Mouse (Mus musculus) stomach, embryonic 16.5 days (tissue): Measurements from ENCODE around the gene Fiz1. TPM values are rescaled to one million over a fixed set of nuclear protein-coding genes. Genes with fewer than 3 reads are reported as not detected.

Source experiments
- ATAC-seq: fragments of 200-750 bp; cut with Nextera tagmentation; 2 replicates; pipeline ENCODE4 v1.8.0; 2017; ENCODE audit warnings: moderate number of reproducible peaks, moderate TSS enrichment; ENCODE audit not compliant: insufficient read depth, low FRiP score
- H3K27ac ChIP-seq: fragments of 300-500 bp; sonication (generic); 2 replicates; pipeline ENCODE4 v1.5.1; 2014; ENCODE audit warnings: low read length
- H3K27me3 ChIP-seq: fragments of 300-500 bp; sonication (generic); 2 replicates; pipeline ENCODE4 v1.6.1; 2014; ENCODE audit warnings: low read length, control low read depth, mixed read lengths; ENCODE audit not compliant: control insufficient read depth, insufficient read depth
- H3K36me3 ChIP-seq: fragments of 300-500 bp; sonication (generic); 2 replicates; pipeline ENCODE4 v1.6.1; 2014; ENCODE audit warnings: low read length; ENCODE audit not compliant: control insufficient read depth, insufficient read depth
- H3K4me1 ChIP-seq: fragments of 300-500 bp; sonication (generic); 2 replicates; pipeline ENCODE4 v1.6.1; 2014; ENCODE audit warnings: low read length, control low read depth, mixed read lengths; ENCODE audit not compliant: control insufficient read depth, insufficient read depth
- H3K4me2 ChIP-seq: fragments of 300-500 bp; sonication (generic); 2 replicates; pipeline ENCODE4 v1.6.1; 2014; ENCODE audit warnings: low read depth, low read length, mixed read lengths
- H3K4me3 ChIP-seq: fragments of 300-500 bp; sonication (generic); replicated peaks from 2 replicates; pipeline ENCODE4 v1.5.1; 2014; ENCODE audit warnings: mild to moderate bottlenecking, low read length
- H3K9ac ChIP-seq: fragments of 300-500 bp; sonication (generic); 2 replicates; pipeline ENCODE4 v1.6.1; 2014; ENCODE audit warnings: low read length
- H3K9me3 ChIP-seq: fragments of 300-500 bp; sonication (generic); replicated peaks from 2 replicates; pipeline ENCODE4 v1.6.1; 2016; ENCODE audit warnings: low read length, control low read depth; ENCODE audit not compliant: control insufficient read depth
- WGBS: fragments of 180-500 bp; shearing (Covaris S2); extraction: QIAGEN DNeasy Blood & Tissue Kit; methylation state at CpG from one replicate; pipeline ENCODE4 v1.1.7; 2014; 5-methylcytosine and 5-hydroxymethylcytosine counted together
- polyA plus RNA-seq: library from polyadenylated mRNA; unstranded; fragments of >200 nt; fragmentation: Nextera tagmentation; extraction: Ambion mirVana; gene quantifications from 2 replicates; pipeline ENCODE4 v1.2.1, GENCODE M21; 2015

The Fiz1 gene
- polyA plus RNA-seq, 1 experiment from 2014 or later: 22.6 TPM

DNA sequence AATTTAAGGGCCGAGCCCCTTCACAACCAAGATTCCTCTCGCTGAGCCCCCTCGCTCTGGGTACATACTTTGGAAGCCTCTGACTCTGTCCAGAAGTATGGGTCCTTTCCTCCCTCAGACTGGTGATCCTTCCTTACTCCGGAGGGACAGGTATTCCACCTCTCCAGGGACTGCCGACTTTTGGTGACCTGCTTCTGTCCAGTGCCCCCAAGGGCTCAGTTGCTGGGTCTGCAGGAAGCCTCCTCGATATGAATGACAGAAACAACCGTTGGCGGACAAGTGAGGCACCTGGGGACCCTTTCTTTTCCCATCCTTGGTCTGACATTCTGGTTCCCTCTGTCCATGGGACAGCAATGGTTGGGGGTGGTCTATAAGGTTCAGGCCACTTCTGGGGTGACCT, 42.9 kb upstream of the Fiz1 start:
- Histone ChIP-seq H3K4me2 (peak overlapping the region; percentile 66), H3K9ac (peak overlapping the region; percentile 76)

GRCm38 (mm10) chr7:5056651-5057263, 42.3 kb upstream of the Fiz1 start:
- peak overlapping the region; percentile 66 for H3K4me2 ChIP-seq
- H3K4me1 ChIP-seq: peaks cover 36% of the 10 kb centered on the region
- H3K27me3 ChIP-seq: peaks cover 43% of the 10 kb centered on the region
- no peaks in the 10 kb centered on the region for H3K36me3 ChIP-seq
- H3K9ac ChIP-seq: peak overlapping the region; percentile 76
- H3K9me3 ChIP-seq: no peaks in the 10 kb centered on the region
- WGBS: 2% methylated on average over 50 of the region's 55 CpGs
- H3K27ac ChIP-seq: peak overlapping the region; percentile 21; the same call in 1 of the 2 replicates
- peak overlapping the region; percentile 55 for H3K4me3 ChIP-seq
- ATAC-seq: no peak

More for the DNA sequence above, 42.9 kb upstream of the Fiz1 start:
- ATAC-seq: no peak
- peak overlapping the region; percentile 55 for H3K4me3 ChIP-seq
- H3K9me3 ChIP-seq: no peaks in the 10 kb centered on the region
- WGBS: 28% methylated on average over 8 of the region's 8 CpGs
- peaks cover 32% of the 10 kb centered on the region for H3K4me1 ChIP-seq
- no peak overlapping the region; the same call in 1 of the 2 replicates for H3K27ac ChIP-seq
- no peaks in the 10 kb centered on the region for H3K36me3 ChIP-seq
- H3K27me3 ChIP-seq: peaks cover 41% of the 10 kb centered on the region

DNA sequence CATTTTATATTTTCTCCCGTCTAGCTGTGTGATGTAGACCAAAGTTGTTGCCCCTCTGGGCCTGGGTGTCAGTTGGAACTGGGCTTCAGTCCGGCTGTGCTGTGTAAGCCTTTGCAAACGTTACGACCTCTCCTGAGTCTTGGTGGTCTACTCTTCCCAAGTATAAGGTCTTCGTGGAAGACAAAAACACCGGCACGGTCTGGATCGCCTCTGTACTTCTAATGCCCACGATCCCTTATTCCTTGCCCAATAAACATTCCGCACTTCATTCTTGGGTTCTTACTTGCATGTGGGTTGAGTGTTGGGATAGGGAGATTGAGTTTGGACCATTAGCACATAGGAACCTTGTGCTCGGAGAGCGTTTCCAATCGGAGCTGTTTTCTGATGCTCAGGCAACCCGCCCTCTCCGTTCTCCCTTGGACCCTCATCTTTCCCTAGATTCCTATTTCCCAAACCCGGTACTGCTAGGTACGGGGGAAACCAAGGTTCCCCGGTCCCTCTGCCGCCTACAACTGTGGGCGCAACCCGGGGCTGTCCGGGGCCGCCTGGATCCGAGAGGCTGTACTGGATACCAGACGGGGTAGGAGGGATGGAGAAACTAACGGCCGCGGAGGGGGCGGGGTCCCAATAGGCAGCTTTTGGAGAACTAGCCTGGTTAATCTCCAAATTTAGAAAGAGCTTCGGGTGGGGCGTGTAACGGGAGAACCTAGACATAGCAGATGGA, 39.1 kb upstream of the Fiz1 start:
- peaks cover 43% of the 10 kb centered on the region for H3K27me3 ChIP-seq
- H3K27ac ChIP-seq: no peak overlapping the region
- H3K9me3 ChIP-seq: no peaks in the 10 kb centered on the region
- 12% methylated on average over 32 of the region's 32 CpGs for WGBS
- H3K4me1 ChIP-seq: peaks cover 31% of the 10 kb centered on the region
- H3K9ac ChIP-seq: peak overlapping the region; percentile 94
- no peak for ATAC-seq
- peak overlapping the region; percentile 65 for H3K4me3 ChIP-seq
- no peaks in the 10 kb centered on the region for H3K36me3 ChIP-seq
- peak overlapping the region; percentile 85 for H3K4me2 ChIP-seq

GRCm38 (mm10) chr7:5052931-5053343, 38.4 kb upstream of the Fiz1 start:
- Histone ChIP-seq H3K9ac (peak overlapping the region; percentile 94), H3K4me1 (peaks cover 31% of the 10 kb centered on the region), H3K4me2 (peak overlapping the region; percentile 85), H3K27me3 (peaks cover 43% of the 10 kb centered on the region), H3K27ac (no peak overlapping the region), H3K9me3 (no peaks in the 10 kb centered on the region), H3K4me3 (peak overlapping the region; percentile 65), H3K36me3 (no peaks in the 10 kb centered on the region)
- 5% methylated on average over 45 of the region's 45 CpGs for WGBS
- ATAC-seq: no peak

DNA sequence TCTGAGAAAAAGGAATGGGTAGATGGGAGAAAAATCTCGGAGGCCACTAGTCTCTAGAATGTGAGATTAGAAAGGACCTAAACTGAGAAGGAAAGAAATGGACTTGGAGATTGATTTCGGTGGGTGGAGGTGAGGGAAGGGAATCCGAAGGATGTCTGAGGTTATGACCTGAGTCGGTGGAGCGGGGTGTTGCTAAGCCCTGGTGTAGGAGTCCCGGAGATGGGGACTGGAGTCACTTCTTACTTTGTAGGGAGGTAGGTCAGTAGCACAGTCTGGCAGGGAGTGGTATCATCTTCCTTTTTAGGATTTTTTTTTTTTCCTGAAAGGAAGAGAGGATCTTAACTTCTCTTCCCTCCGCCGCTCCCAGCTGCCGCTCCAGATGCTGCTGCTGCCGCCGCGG, 37.9 kb upstream of the Fiz1 start:
- WGBS: 3% methylated on average over 12 of the region's 12 CpGs
- H3K4me3 ChIP-seq: peak overlapping the region; percentile 65
- peaks cover 43% of the 10 kb centered on the region for H3K27me3 ChIP-seq
- H3K36me3 ChIP-seq: no peaks in the 10 kb centered on the region
- no peak for ATAC-seq
- H3K4me2 ChIP-seq: peak overlapping the region; percentile 85
- peak overlapping the region; percentile 94 for H3K9ac ChIP-seq
- peaks cover 31% of the 10 kb centered on the region for H3K4me1 ChIP-seq
- no peaks in the 10 kb centered on the region for H3K9me3 ChIP-seq
- H3K27ac ChIP-seq: no peak overlapping the region

DNA sequence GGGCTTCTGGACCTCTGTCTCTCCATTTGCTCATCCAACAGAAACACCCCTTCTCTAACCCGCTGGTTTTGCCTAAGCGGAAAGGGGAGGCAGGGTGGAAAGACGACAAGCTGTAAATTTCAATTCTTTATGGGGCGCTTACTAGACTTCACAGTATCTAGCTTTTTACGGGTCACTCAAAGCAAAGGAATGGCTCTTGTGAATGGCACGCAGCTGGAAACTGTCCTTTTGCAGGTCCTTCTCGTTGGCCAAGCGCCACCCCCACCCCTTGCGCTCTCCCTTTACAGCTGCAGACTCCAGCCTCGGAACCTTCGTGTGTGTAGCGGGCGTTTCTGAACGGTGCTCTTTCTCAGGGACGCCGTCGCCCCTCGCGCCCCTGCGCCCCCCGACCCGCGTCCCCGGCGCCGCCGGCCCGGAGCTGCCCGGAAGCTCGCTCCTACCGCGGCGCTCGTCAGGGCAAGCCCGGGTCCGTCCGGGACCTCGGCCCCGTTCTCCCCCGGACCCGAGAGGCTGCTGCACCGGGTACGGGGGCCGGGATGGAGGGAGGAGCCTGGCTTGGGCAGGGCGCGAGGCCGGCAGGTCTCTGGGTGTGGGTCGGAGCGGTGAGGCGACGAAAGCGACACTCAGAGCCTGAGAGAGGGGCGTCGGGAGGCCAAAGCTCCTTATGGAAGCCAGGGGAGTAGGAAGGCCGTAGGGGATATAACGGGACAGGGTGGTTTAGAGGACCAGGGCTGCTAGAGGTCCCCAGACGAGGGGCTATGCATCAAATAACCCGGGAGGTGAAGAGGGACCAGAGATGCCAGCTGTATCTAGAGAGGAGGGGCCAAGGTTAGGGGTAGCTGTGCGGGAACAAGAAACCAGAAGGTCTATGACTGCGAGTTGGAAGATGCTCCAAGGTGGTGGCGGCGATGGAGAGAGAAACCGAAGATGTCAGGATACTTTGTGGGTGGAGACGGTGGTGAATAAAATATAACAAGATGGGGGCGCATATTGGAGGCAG, 37.0 kb upstream of the Fiz1 start, which contains the start of gene Zfp580:
Gene Zfp580 (plus strand): TSS at position 346 of the 1,000 bp plus-strand sequence.
- peaks cover 40% of the 10 kb centered on the region for H3K27me3 ChIP-seq
- H3K27ac ChIP-seq: peak within 1 kb of the TSS; percentile 64
- ATAC-seq: peak; percentile 76
- H3K4me2 ChIP-seq: peak within 1 kb of the TSS; percentile 85
- peak within 1 kb of the TSS; percentile 94 for H3K9ac ChIP-seq
- WGBS: 2% methylated on average over 65 of the region's 65 CpGs
- no peaks in the 10 kb centered on the region for H3K36me3 ChIP-seq
- H3K9me3 ChIP-seq: no peaks in the 10 kb centered on the region
- H3K4me3 ChIP-seq: peak within 1 kb of the TSS; percentile 65
- peaks cover 24% of the 10 kb centered on the region for H3K4me1 ChIP-seq

DNA sequence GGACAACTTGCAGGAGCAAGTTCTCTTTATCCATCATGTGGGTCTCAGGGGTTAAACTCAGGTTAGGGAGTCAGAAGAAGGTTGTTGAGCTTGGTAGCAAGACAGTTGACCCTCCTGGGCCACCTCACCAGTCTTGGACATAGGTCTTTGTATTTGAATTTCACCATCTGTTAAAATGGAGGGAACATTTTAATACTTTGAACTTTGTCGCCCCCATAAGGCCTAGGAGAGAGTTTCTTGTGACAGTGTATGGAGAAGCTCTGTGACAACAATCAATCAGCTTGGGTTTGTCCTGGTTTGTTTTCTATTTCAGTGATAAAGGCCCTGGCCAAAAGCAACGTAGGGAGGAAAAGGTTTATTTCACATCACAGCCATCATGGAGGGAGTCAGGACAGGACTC, 32.8 kb upstream of the Fiz1 start:
- peaks cover 1% of the 10 kb centered on the region; the same call in 1 of the 2 replicates for H3K27me3 ChIP-seq
- no peaks in the 10 kb centered on the region for H3K36me3 ChIP-seq
- no peak overlapping the region for H3K4me2 ChIP-seq
- H3K9ac ChIP-seq: no peak overlapping the region
- no peak overlapping the region for H3K27ac ChIP-seq
- no peak overlapping the region for H3K4me3 ChIP-seq
- H3K9me3 ChIP-seq: no peaks in the 10 kb centered on the region
- H3K4me1 ChIP-seq: peaks cover 9% of the 10 kb centered on the region
- ATAC-seq: no peak
- 17% methylated on average over 2 of the region's 2 CpGs for WGBS

DNA sequence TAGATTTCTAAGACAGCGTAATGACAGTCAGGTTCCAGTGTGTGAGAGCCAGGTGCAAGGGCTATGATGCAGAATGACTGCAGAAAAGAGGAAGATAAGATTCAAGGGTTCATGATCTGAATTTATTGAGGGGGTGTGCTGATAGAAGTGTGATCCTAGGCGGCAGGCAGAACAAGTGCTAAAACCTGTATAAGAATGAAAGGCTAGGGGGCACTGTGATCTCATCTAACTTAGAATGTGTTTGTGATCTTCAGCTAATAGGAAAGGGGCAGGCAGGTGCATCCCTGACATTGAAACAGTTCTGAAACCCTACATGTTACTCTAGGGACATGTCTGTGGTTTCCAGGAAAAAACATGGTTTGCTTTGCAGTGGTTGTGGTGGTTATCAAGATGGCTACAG, 31.6 kb upstream of the Fiz1 start:
- Histone ChIP-seq H3K9ac (no peak overlapping the region), H3K4me2 (no peak overlapping the region), H3K27me3 (no peaks in the 10 kb centered on the region), H3K9me3 (no peaks in the 10 kb centered on the region), H3K4me1 (peaks cover 5% of the 10 kb centered on the region; the same call in 1 of the 2 replicates), H3K4me3 (no peak overlapping the region), H3K27ac (no peak overlapping the region), H3K36me3 (no peaks in the 10 kb centered on the region)
- ATAC-seq: no peak
- WGBS: 70% methylated on average over 2 of the region's 2 CpGs
